Mouse (Mus musculus): ENCODE measurements around the gene Zfp112.

DNA sequence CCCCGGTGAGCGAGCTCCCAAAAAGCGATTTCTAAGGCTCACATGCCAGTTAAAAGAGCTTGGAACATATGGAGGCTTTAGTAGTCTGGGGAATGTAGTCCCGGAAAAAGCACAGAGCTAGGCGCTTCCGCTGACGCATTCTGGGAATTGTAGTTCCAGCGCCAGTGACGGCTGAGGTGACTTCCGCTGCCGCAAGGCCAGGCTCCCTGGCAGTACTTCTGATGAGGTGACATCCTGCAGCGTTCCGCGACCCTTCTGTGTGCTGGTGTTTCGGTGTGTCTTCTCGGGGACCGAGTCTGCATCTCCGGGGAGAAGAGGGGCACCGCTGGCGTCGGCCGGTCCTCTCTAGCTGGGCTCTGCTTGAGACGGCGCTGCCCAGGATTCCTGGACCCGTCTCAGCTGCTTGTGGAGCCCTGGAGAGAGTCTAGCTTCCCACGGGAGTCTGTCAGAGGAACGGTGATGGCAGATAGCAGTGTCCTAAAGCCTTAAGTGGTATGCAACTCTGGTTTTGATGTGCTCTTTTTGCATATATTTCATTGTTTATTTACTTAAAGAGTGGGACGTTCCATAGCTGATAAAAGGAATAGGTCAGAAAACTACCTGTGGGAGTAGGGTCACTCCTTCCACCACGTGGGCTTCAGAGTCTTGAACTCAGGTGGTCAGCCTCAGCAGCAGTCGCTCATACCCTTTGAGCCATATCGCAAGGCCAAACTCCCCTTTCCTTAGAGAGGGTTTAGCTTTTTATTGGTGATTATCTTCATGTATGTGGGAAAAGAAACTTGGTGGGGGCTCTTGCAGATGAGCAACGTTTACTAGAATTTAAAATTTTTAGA, 22.1 kb downstream of the Zfp112 start, which contains the start of gene Zfp235:
- no peak for TF ChIP-seq CTCF (IDR thresholded peaks at IDR 0.05; ENCODE audit: insufficient read depth, low read depth, low read length)
- peak; percentile 86 for TF ChIP-seq POLR2A (IDR thresholded peaks at IDR 0.05; ENCODE audit: insufficient read depth, low read depth, low read length)
